Mouse (Mus musculus): ENCODE measurements around the gene Igfbp1. TPM values are rescaled to one million over a fixed set of nuclear protein-coding genes. Genes with fewer than 3 reads are reported as not detected.
"Not testable (repeated sequence)": the region's sequence is repeated elsewhere in the genome, so short reads cannot be mapped to it uniquely, and the experiment has no call there.

The Igfbp1 gene
- total RNA-seq, 2 experiments from 2014 or later = not detected

DNA sequence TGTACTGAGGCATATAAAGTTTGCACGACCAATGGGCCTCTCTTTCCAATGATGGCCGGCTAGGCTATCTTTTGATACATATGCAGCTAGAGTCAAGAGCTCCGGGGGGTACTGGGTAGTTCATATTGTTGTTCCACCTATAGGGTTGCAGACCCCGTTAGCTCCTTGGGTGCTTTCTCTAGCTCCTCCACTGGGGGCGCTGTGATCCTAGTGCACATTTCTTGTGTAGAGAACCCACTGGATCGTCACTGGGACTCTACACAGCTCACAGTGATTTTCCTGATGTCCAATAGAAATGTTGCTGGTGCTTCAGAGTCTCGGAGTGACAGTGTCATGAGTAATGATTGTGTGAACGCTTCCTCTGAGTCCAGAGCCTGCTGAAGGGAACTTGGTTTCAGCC is 24.2 kb downstream of the Igfbp1 start:
- intact Hi-C loops (cut with DNase I); DNase-seq; H3K4me3 ChIP-seq; H3K27ac ChIP-seq: not testable (repeated sequence)
- peak; percentile 34; the same call in 1 of the 2 replicates for TF ChIP-seq CTCF (IDR thresholded peaks at IDR 0.05)

- no peak for DNase-seq
- Histone ChIP-seq H3K4me3 (no peak overlapping the region), H3K27ac (no peak overlapping the region)
- intact Hi-C loops (cut with DNase I) = no loop called here
- no peak for TF ChIP-seq CTCF (IDR thresholded peaks at IDR 0.05)
These were observed 28.6 kb downstream of the Igfbp1 start for GRCm38 (mm10) chr11:7226200-7226599.

- Histone ChIP-seq H3K4me3 (no peak overlapping the region), H3K27ac (no peak overlapping the region; the same call in 1 of the 2 replicates)
- no peak for TF ChIP-seq CTCF (IDR thresholded peaks at IDR 0.05)
- DNase-seq = no peak
- intact Hi-C loops (cut with DNase I) = no loop called here
These were observed 29.4 kb downstream of the Igfbp1 start for GRCm38 (mm10) chr11:7226810-7227550.

- no peak overlapping the region for H3K27ac ChIP-seq
- no peak for TF ChIP-seq CTCF (IDR thresholded peaks at IDR 0.05)
- intact Hi-C loops (cut with DNase I) = no loop called here
- DNase-seq = no peak
- H3K4me3 ChIP-seq = no peak overlapping the region
These were observed 30.5 kb downstream of the Igfbp1 start for GRCm38 (mm10) chr11:7228107-7228506.

GRCm38 (mm10) chr11:7230000-7230399 is 32.4 kb downstream of the Igfbp1 start:
- no peak overlapping the region for H3K4me3 ChIP-seq
- no peak for DNase-seq
- TF ChIP-seq CTCF (IDR thresholded peaks at IDR 0.05) = no peak
- intact Hi-C loops (cut with DNase I) = no loop called here
- no peak overlapping the region for H3K27ac ChIP-seq

GRCm38 (mm10) chr11:7231958-7232357 is 34.4 kb downstream of the Igfbp1 start:
- no peak for DNase-seq
- no peak for TF ChIP-seq CTCF (IDR thresholded peaks at IDR 0.05)
- no peak overlapping the region for H3K4me3 ChIP-seq
- intact Hi-C loops (cut with DNase I) = no loop called here
- no peak overlapping the region for H3K27ac ChIP-seq

DNA sequence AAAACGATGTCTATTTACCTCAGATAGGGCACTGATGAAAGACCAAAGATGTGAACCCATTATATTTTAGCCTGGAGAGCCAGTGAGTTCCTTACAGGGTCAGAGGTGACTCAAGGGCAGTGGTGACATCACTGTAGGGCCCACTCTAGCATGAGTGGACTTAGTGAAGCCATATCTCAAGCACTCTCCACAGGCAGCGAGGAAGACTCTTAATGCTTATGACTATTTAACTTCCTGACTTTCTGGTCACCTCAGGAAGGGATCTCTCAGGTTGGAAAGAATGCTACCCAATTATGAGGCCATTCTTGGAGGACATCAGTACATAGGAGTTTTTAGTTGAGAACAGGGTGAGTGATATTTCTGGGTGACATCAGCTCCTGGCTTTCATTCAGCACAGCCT is 35.8 kb downstream of the Igfbp1 start:
- TF ChIP-seq CTCF (IDR thresholded peaks at IDR 0.05) = no peak
- intact Hi-C loops (cut with DNase I) = no loop called here
- Histone ChIP-seq H3K27ac (no peak overlapping the region), H3K4me3 (no peak overlapping the region)
- DNase-seq = no peak

GRCm38 (mm10) chr11:7234436-7234835 is 36.9 kb downstream of the Igfbp1 start:
- no peak for DNase-seq
- no peak for TF ChIP-seq CTCF (IDR thresholded peaks at IDR 0.05)
- Histone ChIP-seq H3K27ac (no peak overlapping the region), H3K4me3 (no peak overlapping the region)
- intact Hi-C loops (cut with DNase I) = no loop called here

DNA sequence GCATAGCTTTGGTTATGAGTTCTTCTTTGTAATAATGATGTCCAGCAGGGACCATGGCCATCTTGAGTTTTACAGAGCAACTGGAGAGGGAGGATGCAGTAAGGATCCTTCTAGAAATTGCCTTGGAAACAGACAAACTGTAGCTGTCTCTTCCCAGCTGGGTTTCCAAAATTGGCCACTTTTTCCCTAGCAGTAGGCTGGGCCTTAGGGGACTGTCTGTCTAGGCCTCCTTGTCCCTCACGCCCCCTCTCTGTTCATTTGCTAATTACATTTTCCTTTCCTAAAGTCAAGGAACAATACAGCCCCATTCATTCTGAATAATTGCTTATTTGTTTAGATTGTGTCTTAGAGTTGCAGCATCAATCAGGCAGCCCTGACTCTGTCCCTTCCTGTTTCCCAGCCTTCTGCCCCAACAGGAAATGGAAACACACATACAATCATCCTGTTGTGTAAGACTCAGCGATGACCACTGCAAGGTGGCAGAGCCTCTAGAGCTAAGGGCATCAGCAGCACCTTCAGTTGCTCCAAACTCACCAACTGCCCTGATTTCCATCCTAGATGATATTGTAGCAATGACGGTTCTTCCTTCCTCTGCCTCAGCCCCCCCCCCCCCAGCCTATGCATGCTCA is 37.5 kb downstream of the Igfbp1 start:
- no peak for DNase-seq
- Histone ChIP-seq H3K27ac (no peak overlapping the region), H3K4me3 (no peak overlapping the region)
- intact Hi-C loops (cut with DNase I) = no loop called here
- no peak for TF ChIP-seq CTCF (IDR thresholded peaks at IDR 0.05)

- TF ChIP-seq CTCF (IDR thresholded peaks at IDR 0.05) = no peak
- Histone ChIP-seq H3K27ac (no peak overlapping the region), H3K4me3 (no peak overlapping the region)
- no peak for DNase-seq
- intact Hi-C loops (cut with DNase I) = no loop called here
These were observed 39.2 kb downstream of the Igfbp1 start for GRCm38 (mm10) chr11:7236751-7237150.

GRCm38 (mm10) chr11:7237712-7238111 is 40.1 kb downstream of the Igfbp1 start:
- Histone ChIP-seq H3K4me3 (no peak overlapping the region), H3K27ac (no peak overlapping the region)
- DNase-seq = no peak
- TF ChIP-seq CTCF (IDR thresholded peaks at IDR 0.05) = no peak
- intact Hi-C loops (cut with DNase I) = no loop called here

GRCm38 (mm10) chr11:7238546-7238945 is 41.0 kb downstream of the Igfbp1 start:
- Histone ChIP-seq H3K4me3 (no peak overlapping the region), H3K27ac (no peak overlapping the region)
- TF ChIP-seq CTCF (IDR thresholded peaks at IDR 0.05) = no peak
- no peak for DNase-seq
- intact Hi-C loops (cut with DNase I) = no loop called here

DNA sequence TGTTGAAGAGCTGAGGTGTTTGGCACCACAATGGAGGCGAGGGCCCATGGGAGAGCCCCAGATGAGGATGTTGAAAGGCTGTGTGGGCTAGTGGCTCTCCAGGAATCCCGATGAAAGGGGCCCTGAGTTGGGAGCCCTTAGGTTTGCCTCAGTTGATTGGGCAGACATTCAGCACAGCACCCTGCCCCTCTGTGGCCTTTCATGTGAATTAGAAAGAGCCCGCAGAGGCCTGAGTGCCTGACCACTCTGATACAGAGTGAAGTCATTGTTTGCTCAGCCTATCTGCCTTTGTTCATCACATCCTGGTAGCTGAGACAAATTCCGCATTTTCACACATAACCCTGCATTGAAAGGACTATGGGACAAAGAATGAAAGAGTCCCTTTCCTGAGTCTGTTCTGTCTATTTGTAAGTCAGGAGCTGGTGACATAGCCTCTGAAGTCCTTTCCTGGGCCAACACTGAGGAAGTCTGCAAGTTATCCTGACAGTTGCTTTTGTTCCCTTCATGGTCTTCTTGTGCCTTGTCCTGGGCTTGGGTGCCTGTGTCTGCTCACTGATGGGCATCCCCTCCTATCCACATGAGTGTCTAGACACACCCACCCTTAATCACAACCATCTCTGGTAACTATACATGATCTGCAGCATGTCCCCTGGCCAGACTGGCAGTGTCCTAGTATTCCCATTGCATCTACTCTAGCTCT is 41.6 kb downstream of the Igfbp1 start:
- TF ChIP-seq CTCF (IDR thresholded peaks at IDR 0.05) = no peak
- no peak overlapping the region for H3K4me3 ChIP-seq
- intact Hi-C loops (cut with DNase I) = no loop called here
- no peak overlapping the region for H3K27ac ChIP-seq
- DNase-seq = no peak

Data from gastrocnemius, adult 2 months (tissue).